Comparison of ENCODE assay signal across 8 mouse cellular contexts in genomic region chr2:27473911-27474310, GRCm38 (mm10). TPM values are rescaled to one million over a fixed set of nuclear protein-coding genes. Genes with fewer than 3 reads are reported as not detected.
DNase-seq lines count a peak whose midpoint lies in the region; ATAC-seq lines count a peak whose summit lies in the region.

No protein-coding gene starts in this region.

- H3K27me3 ChIP-seq in erythroblast, embryonic 14.5 days (ENCODE audit: control insufficient read depth): no peaks in the 10 kb centered on the region
- H3K27me3 ChIP-seq in forebrain, embryonic 10.5 days (ENCODE audit: poor library complexity, severe bottlenecking): no peaks in the 10 kb centered on the region; the same call in 1 of the 2 replicates
- no peaks in the 10 kb centered on the region for H3K27me3 ChIP-seq in liver, embryonic 11.5 days (replicated peaks; ENCODE audit: control insufficient read depth, insufficient read depth, low read length)

- 44% methylated on average over 4 of the region's 4 CpGs for WGBS in forebrain, embryonic 10.5 days
- 40% methylated on average over 4 of the region's 4 CpGs for WGBS in liver, embryonic 11.5 days

- H3K9ac ChIP-seq in liver, embryonic 11.5 days (ENCODE audit: low read depth, low read length): peak overlapping the region; percentile 87

- peak overlapping the region; percentile 98 for H3K27ac ChIP-seq in forebrain, embryonic 10.5 days
- H3K27ac ChIP-seq in liver, embryonic 11.5 days (ENCODE audit: low read depth, low read length): no peak overlapping the region

- H3K4me1 ChIP-seq in erythroblast, embryonic 14.5 days (ENCODE audit: control insufficient read depth): peaks cover 78% of the 10 kb centered on the region
- H3K4me1 ChIP-seq in forebrain, embryonic 10.5 days: peaks cover 68% of the 10 kb centered on the region
- peaks cover 59% of the 10 kb centered on the region for H3K4me1 ChIP-seq in liver, embryonic 11.5 days (replicated peaks; ENCODE audit: control insufficient read depth, insufficient read depth, low read length)

- peaks cover 43% of the 10 kb centered on the region for H3K36me3 ChIP-seq in erythroblast, embryonic 14.5 days (ENCODE audit: control insufficient read depth)
- peaks cover 50% of the 10 kb centered on the region for H3K36me3 ChIP-seq in forebrain, embryonic 10.5 days (replicated peaks)
- peaks cover 2% of the 10 kb centered on the region; the same call in 1 of the 2 replicates for H3K36me3 ChIP-seq in liver, embryonic 11.5 days (ENCODE audit: control insufficient read depth, insufficient read depth, low read length)

- H3K4me3 ChIP-seq in erythroblast, embryonic 14.5 days (replicated peaks): peak overlapping the region; percentile 87
- H3K4me3 ChIP-seq in forebrain, embryonic 10.5 days: peak overlapping the region; percentile 99
- peak overlapping the region; percentile 94 for H3K4me3 ChIP-seq in liver, embryonic 11.5 days (ENCODE audit: low read depth, low read length)

- H3K4me2 ChIP-seq in liver, embryonic 11.5 days: peak overlapping the region; percentile 75

- no peak for ATAC-seq in erythroblast, adult 5-6 weeks (replicated peaks; ENCODE audit: low FRiP score, poor library complexity, severe bottlenecking)
- ATAC-seq in liver, embryonic 11.5 days (replicated peaks; ENCODE audit: low FRiP score): no peak

- peak; percentile 12 for DNase-seq in A20 (ENCODE audit: low read depth, low spot score)
- DNase-seq in forebrain, embryonic 10.5 days (ENCODE audit: extremely low spot score, low spot score): no peak
- no peak for DNase-seq in liver, embryonic 11.5 days (ENCODE audit: low spot score)
- DNase-seq in urinary bladder, postnatal 36 days (ENCODE audit: low spot score in 2 of 2): no peak
- no peak for DNase-seq in right cerebral cortex, postnatal 4 days
- DNase-seq in layer of hippocampus, adult 8-10 months (ENCODE audit: low spot score in 2 of 2): no peak

- H3K9me3 ChIP-seq in erythroblast, embryonic 14.5 days (ENCODE audit: control insufficient read depth, low read length): no peaks in the 10 kb centered on the region
- no peaks in the 10 kb centered on the region for H3K9me3 ChIP-seq in forebrain, embryonic 10.5 days
- H3K9me3 ChIP-seq in liver, embryonic 11.5 days (ENCODE audit: control insufficient read depth, low read length): no peaks in the 10 kb centered on the region

RNA-seq across cellular contexts. Expression of gene Brd3os, which starts 31.8 kb away (rescaled TPM):
- polyA plus RNA-seq in erythroblast, embryonic 14.5 days (2012): not detected in 2 replicates
- total RNA-seq in erythroblast, adult 5-6 weeks (2015; ENCODE audit: low replicate concordance): not detected in 2 replicates
- total RNA-seq in erythroblast, adult 5-6 weeks (2017; ENCODE audit: low replicate concordance): not detected in 2 replicates
- 10.2 and 11.0 TPM in 2 replicates for polyA plus RNA-seq in forebrain, embryonic 10.5 days (2016; fragmentation: Nextera tagmentation; extraction: Ambion mirVana)
- polyA plus RNA-seq in liver, embryonic 11.5 days (2014; fragmentation: Nextera tagmentation; extraction: Ambion mirVana): 2.2 and 2.8 TPM in 2 replicates
- total RNA-seq in layer of hippocampus, adult 8-10 months (2022): 10 to 100 TPM; 23.5 to 28.6 (median 27.9) TPM

RNA-seq across cellular contexts. Expression of gene Brd3, which starts 33.6 kb away (rescaled TPM):
- 7.7 and 11.4 TPM in 2 replicates for polyA plus RNA-seq in erythroblast, embryonic 14.5 days (2012)
- total RNA-seq in erythroblast, adult 5-6 weeks (2015; ENCODE audit: low replicate concordance): 20.9 and 22.9 TPM in 2 replicates
- 10.6 and 14.1 TPM in 2 replicates for total RNA-seq in erythroblast, adult 5-6 weeks (2017; ENCODE audit: low replicate concordance)
- polyA plus RNA-seq in forebrain, embryonic 10.5 days (2016; fragmentation: Nextera tagmentation; extraction: Ambion mirVana): 152 and 160 TPM in 2 replicates
- 111 and 113 TPM in 2 replicates for polyA plus RNA-seq in liver, embryonic 11.5 days (2014; fragmentation: Nextera tagmentation; extraction: Ambion mirVana)
- total RNA-seq in layer of hippocampus, adult 8-10 months (2022): 10 to 100 TPM; 40.6 to 47.9 (median 46.6) TPM

RNA-seq across cellular contexts. Expression of gene Wdr5, which starts 41.0 kb away (rescaled TPM):
- 0.79 and 1.2 TPM in 2 replicates for polyA plus RNA-seq in erythroblast, embryonic 14.5 days (2012)
- total RNA-seq in erythroblast, adult 5-6 weeks (2015; ENCODE audit: low replicate concordance): 6.1 and 9.2 TPM in 2 replicates
- 15.3 and 17.4 TPM in 2 replicates for total RNA-seq in erythroblast, adult 5-6 weeks (2017; ENCODE audit: low replicate concordance)
- 88.6 and 89.0 TPM in 2 replicates for polyA plus RNA-seq in forebrain, embryonic 10.5 days (2016; fragmentation: Nextera tagmentation; extraction: Ambion mirVana)
- 76.7 and 78.0 TPM in 2 replicates for polyA plus RNA-seq in liver, embryonic 11.5 days (2014; fragmentation: Nextera tagmentation; extraction: Ambion mirVana)
- 10 to 100 TPM; 25.7 to 29.8 (median 27.9) TPM for total RNA-seq in layer of hippocampus, adult 8-10 months (2022)

RNA-seq across cellular contexts. Expression of gene Vav2, which starts 47.1 kb away (rescaled TPM):
- 0.10 and 0.15 TPM in 2 replicates for polyA plus RNA-seq in erythroblast, embryonic 14.5 days (2012)
- 0.77 and 2.3 TPM in 2 replicates for total RNA-seq in erythroblast, adult 5-6 weeks (2015; ENCODE audit: low replicate concordance)
- 1.7 and 2.5 TPM in 2 replicates for total RNA-seq in erythroblast, adult 5-6 weeks (2017; ENCODE audit: low replicate concordance)
- polyA plus RNA-seq in forebrain, embryonic 10.5 days (2016; fragmentation: Nextera tagmentation; extraction: Ambion mirVana): 11.5 and 11.8 TPM in 2 replicates
- polyA plus RNA-seq in liver, embryonic 11.5 days (2014; fragmentation: Nextera tagmentation; extraction: Ambion mirVana): 6.0 and 6.6 TPM in 2 replicates
- total RNA-seq in layer of hippocampus, adult 8-10 months (2022): 10 to 100 TPM in 3 of 4 experiments, 1 to 10 TPM in 1; 9.1 to 12.9 (median 11.8) TPM

Comparison
In these comparisons a context has a peak if more than half of its experiments do, and no peak if none do; other contexts are left out.
1. RNA of gene Wdr5, which starts 41.0 kb away (polyA plus RNA-seq): 88.6 to 89.0 TPM in forebrain, embryonic 10.5 days and 76.7 to 78.0 TPM in liver, embryonic 11.5 days; 0.79 to 1.2 TPM in erythroblast, embryonic 14.5 days; every median in the first group is over 10 times any median in the second.
2. Peak in every context shown above with its lines, with median percentiles within 50 percentile points of each other: H3K4me3 ChIP-seq.